Mouse (Mus musculus): ENCODE data around the gene Gata3. TPM values are rescaled to one million over a fixed set of nuclear protein-coding genes. Genes with fewer than 3 reads are reported as not detected.

Gata3 gene
- polyA plus RNA-seq, 2 experiments = 6.9 to 29.4 TPM

DNA sequence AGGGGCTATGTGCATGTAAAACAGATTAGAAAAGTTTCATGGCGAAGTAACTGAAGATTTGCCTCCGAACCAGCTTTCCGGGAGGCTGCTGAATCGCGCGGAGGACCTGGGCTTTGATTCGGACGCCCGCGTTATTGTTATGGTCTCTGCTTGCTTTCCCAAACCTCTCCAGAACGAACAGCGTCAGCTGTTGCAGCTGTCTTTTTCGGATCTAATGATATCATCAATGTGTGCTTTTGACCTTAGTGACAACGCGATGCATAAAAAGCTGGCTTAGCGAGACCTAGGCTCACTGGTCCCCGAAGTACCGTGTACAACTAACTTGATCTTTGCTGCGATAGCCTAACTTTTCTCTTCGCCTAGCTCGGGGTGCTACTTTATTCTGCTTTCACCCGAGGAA lies 10.7 kb downstream of the Gata3 start:
- no peaks in the 10 kb centered on the region for H3K9me3 ChIP-seq (ENCODE audit: control insufficient read depth, low read length)
- peaks cover 84% of the 10 kb centered on the region for H3K27me3 ChIP-seq (ENCODE audit: control insufficient read depth, insufficient read depth, low read length)
- H3K4me1 ChIP-seq (ENCODE audit: control insufficient read depth, insufficient read depth, low read length) = peaks cover 17% of the 10 kb centered on the region
- peak overlapping the region; percentile 77 for H3K4me2 ChIP-seq (replicated peaks; ENCODE audit: low read depth, low read length, severe bottlenecking)
- ATAC-seq (ENCODE audit: low FRiP score, low read depth) (no peak), DNase-seq (ENCODE audit: low spot score) (peak; percentile 52)
- no peaks in the 10 kb centered on the region for H3K36me3 ChIP-seq (ENCODE audit: control insufficient read depth, insufficient read depth, low read length)
- no peak overlapping the region for H3K9ac ChIP-seq (ENCODE audit: low read depth, low read length, severe bottlenecking)
- no peak overlapping the region for H3K27ac ChIP-seq (replicated peaks; ENCODE audit: low read depth, low read length)
- peak overlapping the region; percentile 41 for H3K4me3 ChIP-seq (replicated peaks; ENCODE audit: low read length)
- WGBS = under 1% methylated on average over 22 of the region's 22 CpGs
- no peak for TF ChIP-seq POLR2A (IDR thresholded peaks at IDR 0.05; ENCODE audit: borderline replicate concordance, extremely low read depth, insufficient read depth, insufficient read length)

DNA sequence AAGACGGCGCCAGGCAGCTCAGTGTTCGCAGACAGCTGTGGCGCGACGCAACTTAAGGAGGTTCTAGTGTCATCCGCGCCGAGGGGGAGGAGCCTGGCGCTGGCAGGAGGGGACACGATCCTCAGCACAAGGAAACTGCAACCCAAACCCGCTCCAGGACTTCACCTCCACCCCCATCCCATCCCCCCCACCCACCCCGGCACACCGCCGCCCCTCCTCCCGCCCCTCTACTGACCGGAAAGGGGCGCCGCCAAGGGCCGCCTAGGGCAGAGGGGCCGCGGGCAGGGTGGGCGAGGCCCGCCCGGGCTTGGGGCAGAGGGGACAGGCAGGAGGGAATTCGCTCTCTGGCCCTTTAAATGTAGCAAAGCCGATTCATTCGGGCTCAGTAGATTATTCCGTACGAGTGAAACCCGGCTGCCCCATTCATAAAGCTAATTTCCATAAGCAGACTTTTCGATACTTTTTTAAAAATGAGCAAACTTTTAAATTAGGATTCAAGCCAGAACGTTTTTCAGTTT lies 11.2 kb downstream of the Gata3 start:
- Histone ChIP-seq H3K4me1 (ENCODE audit: control insufficient read depth, insufficient read depth, low read length) (peaks cover 17% of the 10 kb centered on the region), H3K9me3 (ENCODE audit: control insufficient read depth, low read length) (no peaks in the 10 kb centered on the region), H3K27me3 (ENCODE audit: control insufficient read depth, insufficient read depth, low read length) (peaks cover 85% of the 10 kb centered on the region), H3K27ac (replicated peaks; ENCODE audit: low read depth, low read length) (no peak overlapping the region), H3K36me3 (ENCODE audit: control insufficient read depth, insufficient read depth, low read length) (no peaks in the 10 kb centered on the region), H3K4me3 (replicated peaks; ENCODE audit: low read length) (peak overlapping the region; percentile 41), H3K4me2 (replicated peaks; ENCODE audit: low read depth, low read length, severe bottlenecking) (peak overlapping the region; percentile 77), H3K9ac (ENCODE audit: low read depth, low read length, severe bottlenecking) (peak overlapping the region; percentile 41; the same call in 1 of the 2 replicates)
- no peak for ATAC-seq (ENCODE audit: low FRiP score, low read depth)
- WGBS = under 1% methylated on average over 30 of the region's 33 CpGs
- DNase-seq (ENCODE audit: low spot score) = peak; percentile 54
- no peak for TF ChIP-seq POLR2A (IDR thresholded peaks at IDR 0.05; ENCODE audit: borderline replicate concordance, extremely low read depth, insufficient read depth, insufficient read length)

DNA sequence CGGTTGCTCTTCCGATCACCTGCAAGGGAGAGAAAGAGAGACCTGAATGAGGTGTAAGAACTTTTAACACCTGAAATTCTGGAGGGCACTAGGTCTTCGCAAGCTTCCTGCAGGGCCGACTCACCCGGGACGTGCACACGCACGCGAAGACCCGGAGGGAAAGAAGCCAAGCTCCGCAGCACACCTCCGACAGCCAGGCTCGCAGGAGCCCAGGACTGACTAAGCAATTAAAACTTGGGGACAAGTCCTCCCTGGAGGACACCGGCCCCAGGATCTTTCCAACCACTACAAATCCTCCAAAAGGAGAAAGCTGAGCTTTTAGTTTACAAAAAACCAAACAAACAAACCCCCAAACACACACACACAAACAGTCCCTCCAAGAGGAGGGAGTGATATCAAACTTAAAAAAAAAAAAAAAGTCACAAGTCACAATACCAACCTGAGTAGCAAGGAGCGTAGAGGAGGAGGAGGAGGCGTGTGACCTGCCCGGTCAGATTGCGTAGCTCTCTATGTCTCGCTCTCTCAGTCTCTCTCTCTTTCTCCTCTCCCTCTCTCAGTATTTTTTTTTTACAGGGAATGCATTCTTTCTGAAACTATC lies 11.8 kb downstream of the Gata3 start:
- Histone ChIP-seq H3K4me3 (replicated peaks; ENCODE audit: low read length) (peak overlapping the region; percentile 41), H3K9me3 (ENCODE audit: control insufficient read depth, low read length) (no peaks in the 10 kb centered on the region), H3K9ac (ENCODE audit: low read depth, low read length, severe bottlenecking) (no peak overlapping the region), H3K4me1 (ENCODE audit: control insufficient read depth, insufficient read depth, low read length) (peaks cover 17% of the 10 kb centered on the region), H3K36me3 (ENCODE audit: control insufficient read depth, insufficient read depth, low read length) (no peaks in the 10 kb centered on the region), H3K27me3 (ENCODE audit: control insufficient read depth, insufficient read depth, low read length) (peaks cover 85% of the 10 kb centered on the region), H3K4me2 (replicated peaks; ENCODE audit: low read depth, low read length, severe bottlenecking) (peak overlapping the region; percentile 77), H3K27ac (replicated peaks; ENCODE audit: low read depth, low read length) (no peak overlapping the region)
- TF ChIP-seq POLR2A (IDR thresholded peaks at IDR 0.05; ENCODE audit: borderline replicate concordance, extremely low read depth, insufficient read depth, insufficient read length) = no peak
- WGBS = 1% methylated on average over 19 of the region's 19 CpGs
- DNase-seq (ENCODE audit: low spot score) = no peak
- no peak for ATAC-seq (ENCODE audit: low FRiP score, low read depth)

DNA sequence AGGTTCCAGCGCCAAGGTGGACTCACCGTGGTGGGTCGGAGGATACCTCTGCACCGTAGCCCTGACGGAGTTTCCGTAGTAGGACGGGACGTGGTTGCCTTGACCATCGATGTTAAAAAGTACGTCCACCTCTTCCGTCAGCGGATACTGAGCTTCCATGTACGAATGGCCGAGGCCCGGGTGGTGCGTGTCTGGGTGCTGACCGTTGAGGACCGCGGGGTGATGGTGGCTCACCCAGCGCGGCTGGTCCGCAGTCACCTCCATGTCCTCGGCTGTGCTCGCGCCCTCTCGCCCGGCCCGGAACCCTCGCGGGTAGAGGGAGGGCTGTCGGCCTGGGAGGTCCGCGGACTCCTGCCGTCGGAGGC lies 12.5 kb downstream of the Gata3 start:
- H3K9ac ChIP-seq (ENCODE audit: low read depth, low read length, severe bottlenecking) = peak overlapping the region; percentile 44

DNA sequence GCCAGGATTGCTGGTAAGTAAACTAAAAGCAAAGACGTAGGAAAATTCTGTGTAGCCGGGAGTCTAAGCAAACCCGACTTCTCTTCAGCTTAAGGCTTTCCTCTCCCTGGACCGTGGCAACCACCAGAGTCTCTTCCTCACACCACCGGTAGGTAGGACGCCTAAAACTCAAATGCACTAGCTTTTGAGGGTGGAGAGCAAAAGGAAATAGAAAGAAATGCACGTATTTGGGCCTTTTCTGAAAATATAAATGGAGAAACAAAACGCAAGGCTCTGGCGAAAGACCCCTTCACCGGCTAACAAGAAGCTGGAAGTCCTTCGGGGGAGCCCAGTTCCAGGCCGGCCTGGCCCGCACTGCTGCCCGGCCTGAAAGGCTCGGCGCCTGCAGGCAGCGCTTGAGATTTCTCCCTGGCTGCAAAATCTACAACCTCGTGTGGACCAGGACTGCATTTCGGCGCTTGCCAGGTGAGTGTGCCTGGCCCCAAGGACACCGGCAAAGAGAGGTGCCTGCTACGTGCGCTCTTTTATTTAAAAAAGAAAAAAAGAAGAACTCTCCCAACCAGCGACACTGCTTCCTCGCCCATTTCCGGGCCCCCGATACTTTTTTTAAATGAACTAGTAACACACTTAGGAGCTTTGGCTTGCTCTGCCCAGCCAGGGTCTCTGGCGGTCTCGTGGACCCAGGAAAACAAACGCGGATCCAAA lies 13.1 kb downstream of the Gata3 start:
- 2% methylated on average over 31 of the region's 31 CpGs for WGBS
- DNase-seq (ENCODE audit: low spot score) (no peak), ATAC-seq (ENCODE audit: low FRiP score, low read depth) (no peak)
- peaks cover 17% of the 10 kb centered on the region for H3K4me1 ChIP-seq (ENCODE audit: control insufficient read depth, insufficient read depth, low read length)
- H3K9me3 ChIP-seq (ENCODE audit: control insufficient read depth, low read length) = no peaks in the 10 kb centered on the region
- peak overlapping the region; percentile 44; the same call in 1 of the 2 replicates for H3K9ac ChIP-seq (ENCODE audit: low read depth, low read length, severe bottlenecking)
- no peaks in the 10 kb centered on the region for H3K36me3 ChIP-seq (ENCODE audit: control insufficient read depth, insufficient read depth, low read length)
- peaks cover 89% of the 10 kb centered on the region for H3K27me3 ChIP-seq (ENCODE audit: control insufficient read depth, insufficient read depth, low read length)
- H3K4me2 ChIP-seq (replicated peaks; ENCODE audit: low read depth, low read length, severe bottlenecking) = peak overlapping the region; percentile 39
- peak overlapping the region; percentile 41 for H3K4me3 ChIP-seq (replicated peaks; ENCODE audit: low read length)
- TF ChIP-seq POLR2A (IDR thresholded peaks at IDR 0.05; ENCODE audit: borderline replicate concordance, extremely low read depth, insufficient read depth, insufficient read length) = no peak
- H3K27ac ChIP-seq (replicated peaks; ENCODE audit: low read depth, low read length) = no peak overlapping the region

More for the DNA sequence above, 12.5 kb downstream of the Gata3 start:
- Histone ChIP-seq H3K9me3 (ENCODE audit: control insufficient read depth, low read length) (no peaks in the 10 kb centered on the region), H3K4me1 (ENCODE audit: control insufficient read depth, insufficient read depth, low read length) (peaks cover 17% of the 10 kb centered on the region), H3K4me3 (replicated peaks; ENCODE audit: low read length) (peak overlapping the region; percentile 41), H3K27ac (replicated peaks; ENCODE audit: low read depth, low read length) (no peak overlapping the region), H3K4me2 (replicated peaks; ENCODE audit: low read depth, low read length, severe bottlenecking) (peak overlapping the region; percentile 39), H3K27me3 (ENCODE audit: control insufficient read depth, insufficient read depth, low read length) (peaks cover 89% of the 10 kb centered on the region), H3K36me3 (ENCODE audit: control insufficient read depth, insufficient read depth, low read length) (no peaks in the 10 kb centered on the region)
- WGBS = 0% methylated on average over 35 of the region's 35 CpGs
- ATAC-seq (ENCODE audit: low FRiP score, low read depth) = no peak
- DNase-seq (ENCODE audit: low spot score) = no peak
- no peak for TF ChIP-seq POLR2A (IDR thresholded peaks at IDR 0.05; ENCODE audit: borderline replicate concordance, extremely low read depth, insufficient read depth, insufficient read length)
